Mouse (Mus musculus) ES-E14 (cell line): ENCODE results near the gene Acsf2.

Experiments used
- CHD2 ChIP-seq: IDR thresholded peaks from 2 replicates; pipeline ENCODE4 v1.6.1; 2014; ENCODE audit warnings: mild to moderate bottlenecking, low read depth, low read length, inconsistent platforms
- HCFC1 ChIP-seq: IDR thresholded peaks from 2 replicates; pipeline ENCODE4 v1.6.1; 2012; ENCODE audit warnings: low read length, inconsistent platforms, borderline replicate concordance; ENCODE audit not compliant: insufficient read depth
- ZC3H11A ChIP-seq: IDR thresholded peaks from 2 replicates; pipeline ENCODE4 v1.6.1; 2012; ENCODE audit warnings: low read depth, mild to moderate bottlenecking, inconsistent platforms, low read length, borderline replicate concordance
- ZNF384 ChIP-seq: IDR thresholded peaks from 2 replicates; pipeline ENCODE4 v1.6.1; 2012; ENCODE audit warnings: low read depth, low read length, inconsistent platforms

- TF ChIP-seq HCFC1: no peak
- TF ChIP-seq ZNF384: no peak
- TF ChIP-seq CHD2: no peak
- TF ChIP-seq ZC3H11A: no peak
These were observed 9.4 kb upstream of the Acsf2 start for GRCm38 (mm10) chr11:94610744-94611740.
